Mouse (Mus musculus): ENCODE measurements around the gene Gp5. TPM values are rescaled to one million over a fixed set of nuclear protein-coding genes. Genes with fewer than 3 reads are reported as not detected.

Gp5 gene
- polyA plus RNA-seq, 1 experiment: 0.38 TPM

- H3K4me3 ChIP-seq (ENCODE audit: low read depth, low read length): peak overlapping the region; percentile 74
- 20% methylated on average over 29 of the region's 29 CpGs for WGBS
- H3K27me3 ChIP-seq (ENCODE audit: control insufficient read depth, insufficient read depth, low read length): peaks cover 6% of the 10 kb centered on the region; the same call in 1 of the 2 replicates
- no peak overlapping the region for H3K27ac ChIP-seq (ENCODE audit: insufficient read depth, low read depth, low read length)
- no peak for TF ChIP-seq CTCF (IDR thresholded peaks at IDR 0.05; ENCODE audit: extremely low read depth, insufficient read length, insufficient replicate concordance, low read depth, low read length)
- TF ChIP-seq POLR2A (IDR thresholded peaks at IDR 0.05; ENCODE audit: low read depth, low read length): no peak
- H3K4me1 ChIP-seq (ENCODE audit: control insufficient read depth, insufficient read depth, insufficient read length, low read length): peaks cover 8% of the 10 kb centered on the region
- H3K36me3 ChIP-seq (ENCODE audit: control insufficient read depth, insufficient read depth, low read length): 0 out of 2 replicates have a peak, but pooled peaks cover 2% of the 10 kb centered on the region
Measured at GRCm38 (mm10) chr16:30307961-30308615, 2.5 kb downstream of the Gp5 start.

GRCm38 (mm10) chr16:30307306-30307705 lies 3.3 kb downstream of the Gp5 start:
- Histone ChIP-seq H3K27ac (ENCODE audit: insufficient read depth, low read depth, low read length) (no peak overlapping the region), H3K4me3 (ENCODE audit: low read depth, low read length) (no peak overlapping the region), H3K4me1 (ENCODE audit: control insufficient read depth, insufficient read depth, insufficient read length, low read length) (peaks cover 8% of the 10 kb centered on the region), H3K27me3 (ENCODE audit: control insufficient read depth, insufficient read depth, low read length) (peaks cover 6% of the 10 kb centered on the region; the same call in 1 of the 2 replicates), H3K36me3 (ENCODE audit: control insufficient read depth, insufficient read depth, low read length) (0 out of 2 replicates have a peak, but pooled peaks cover 2% of the 10 kb centered on the region)
- 72% methylated on average over 12 of the region's 12 CpGs for WGBS
- TF ChIP-seq POLR2A (IDR thresholded peaks at IDR 0.05; ENCODE audit: low read depth, low read length) (no peak), CTCF (IDR thresholded peaks at IDR 0.05; ENCODE audit: extremely low read depth, insufficient read length, insufficient replicate concordance, low read depth, low read length) (no peak)

GRCm38 (mm10) chr16:30306102-30306501 lies 4.5 kb downstream of the Gp5 start:
- Histone ChIP-seq H3K27me3 (ENCODE audit: control insufficient read depth, insufficient read depth, low read length) (peaks cover 6% of the 10 kb centered on the region; the same call in 1 of the 2 replicates), H3K4me1 (ENCODE audit: control insufficient read depth, insufficient read depth, insufficient read length, low read length) (peaks cover 8% of the 10 kb centered on the region), H3K27ac (ENCODE audit: insufficient read depth, low read depth, low read length) (no peak overlapping the region), H3K4me3 (ENCODE audit: low read depth, low read length) (no peak overlapping the region), H3K36me3 (ENCODE audit: control insufficient read depth, insufficient read depth, low read length) (no peaks in the 10 kb centered on the region)
- TF ChIP-seq POLR2A (IDR thresholded peaks at IDR 0.05; ENCODE audit: low read depth, low read length) (no peak), CTCF (IDR thresholded peaks at IDR 0.05; ENCODE audit: extremely low read depth, insufficient read length, insufficient replicate concordance, low read depth, low read length) (no peak)
- WGBS: 80% methylated on average over 4 of the region's 4 CpGs

- 51% methylated on average over 5 of the region's 5 CpGs for WGBS
- peaks cover 4% of the 10 kb centered on the region for H3K4me1 ChIP-seq (ENCODE audit: control insufficient read depth, insufficient read depth, insufficient read length, low read length)
- H3K4me3 ChIP-seq (ENCODE audit: low read depth, low read length): no peak overlapping the region
- no peaks in the 10 kb centered on the region for H3K36me3 ChIP-seq (ENCODE audit: control insufficient read depth, insufficient read depth, low read length)
- TF ChIP-seq CTCF (IDR thresholded peaks at IDR 0.05; ENCODE audit: extremely low read depth, insufficient read length, insufficient replicate concordance, low read depth, low read length): no peak
- H3K27me3 ChIP-seq (ENCODE audit: control insufficient read depth, insufficient read depth, low read length): peaks cover 3% of the 10 kb centered on the region; the same call in 1 of the 2 replicates
- H3K27ac ChIP-seq (ENCODE audit: insufficient read depth, low read depth, low read length): no peak overlapping the region
Measured at GRCm38 (mm10) chr16:30304236-30304635, 6.3 kb downstream of the Gp5 start.

GRCm38 (mm10) chr16:30303411-30303810 lies 7.2 kb downstream of the Gp5 start:
- H3K27ac ChIP-seq (ENCODE audit: insufficient read depth, low read depth, low read length): no peak overlapping the region
- WGBS: 43% methylated on average over 2 of the region's 2 CpGs
- peaks cover 3% of the 10 kb centered on the region; the same call in 1 of the 2 replicates for H3K27me3 ChIP-seq (ENCODE audit: control insufficient read depth, insufficient read depth, low read length)
- no peak for TF ChIP-seq CTCF (IDR thresholded peaks at IDR 0.05; ENCODE audit: extremely low read depth, insufficient read length, insufficient replicate concordance, low read depth, low read length)
- TF ChIP-seq POLR2A (IDR thresholded peaks at IDR 0.05; ENCODE audit: low read depth, low read length): no peak
- H3K36me3 ChIP-seq (ENCODE audit: control insufficient read depth, insufficient read depth, low read length): no peaks in the 10 kb centered on the region
- no peak overlapping the region for H3K4me3 ChIP-seq (ENCODE audit: low read depth, low read length)
- H3K4me1 ChIP-seq (ENCODE audit: control insufficient read depth, insufficient read depth, insufficient read length, low read length): peaks cover 3% of the 10 kb centered on the region

GRCm38 (mm10) chr16:30302686-30303085 lies 7.9 kb downstream of the Gp5 start:
- H3K4me3 ChIP-seq (ENCODE audit: low read depth, low read length): no peak overlapping the region
- H3K4me1 ChIP-seq (ENCODE audit: control insufficient read depth, insufficient read depth, insufficient read length, low read length): no peaks in the 10 kb centered on the region
- TF ChIP-seq POLR2A (IDR thresholded peaks at IDR 0.05; ENCODE audit: low read depth, low read length) (no peak), CTCF (IDR thresholded peaks at IDR 0.05; ENCODE audit: extremely low read depth, insufficient read length, insufficient replicate concordance, low read depth, low read length) (no peak)
- 80% methylated on average over 6 of the region's 6 CpGs for WGBS
- H3K27me3 ChIP-seq (ENCODE audit: control insufficient read depth, insufficient read depth, low read length): peaks cover 2% of the 10 kb centered on the region; the same call in 1 of the 2 replicates
- H3K27ac ChIP-seq (ENCODE audit: insufficient read depth, low read depth, low read length): no peak overlapping the region
- H3K36me3 ChIP-seq (ENCODE audit: control insufficient read depth, insufficient read depth, low read length): no peaks in the 10 kb centered on the region

- H3K4me1 ChIP-seq (ENCODE audit: control insufficient read depth, insufficient read depth, insufficient read length, low read length): no peaks in the 10 kb centered on the region
- H3K36me3 ChIP-seq (ENCODE audit: control insufficient read depth, insufficient read depth, low read length): no peaks in the 10 kb centered on the region
- no peak overlapping the region for H3K27ac ChIP-seq (ENCODE audit: insufficient read depth, low read depth, low read length)
- no peaks in the 10 kb centered on the region; the same call in 1 of the 2 replicates for H3K27me3 ChIP-seq (ENCODE audit: control insufficient read depth, insufficient read depth, low read length)
- TF ChIP-seq CTCF (IDR thresholded peaks at IDR 0.05; ENCODE audit: extremely low read depth, insufficient read length, insufficient replicate concordance, low read depth, low read length): no peak
- TF ChIP-seq POLR2A (IDR thresholded peaks at IDR 0.05; ENCODE audit: low read depth, low read length): no peak
- WGBS: 55% methylated on average over 10 of the region's 10 CpGs
- H3K4me3 ChIP-seq (ENCODE audit: low read depth, low read length): no peak overlapping the region
Measured at GRCm38 (mm10) chr16:30299711-30300277, 10.8 kb downstream of the Gp5 start.
